Mouse (Mus musculus): ENCODE data around the gene Dstn.

The Dstn gene

DNA sequence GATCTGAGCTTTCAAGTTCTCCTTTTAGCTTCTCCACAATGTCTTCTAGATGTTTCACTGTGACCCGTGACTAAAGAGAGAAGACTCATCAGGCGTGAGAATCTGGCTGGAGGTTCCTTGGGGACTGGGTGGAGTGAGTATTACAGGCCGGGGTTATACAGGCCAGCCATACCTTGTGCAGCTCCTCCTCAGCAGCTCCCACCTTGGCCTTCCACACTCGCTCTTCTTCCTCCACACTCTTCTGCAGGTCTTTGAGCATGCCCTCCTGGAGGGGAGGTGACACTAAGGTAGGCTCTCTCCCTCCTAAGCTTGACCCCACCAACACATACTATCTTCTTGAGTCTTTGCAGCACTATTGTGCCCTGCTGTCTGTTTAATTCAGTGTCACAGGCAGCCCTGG lies 38.8 kb downstream of the Dstn start:
- WGBS = 93% methylated on average over 4 of the region's 4 CpGs

- WGBS = 91% methylated on average over 4 of the region's 4 CpGs
Observed at GRCm38 (mm10) chr2:143955004-143955403, 39.9 kb downstream of the Dstn start.

DNA sequence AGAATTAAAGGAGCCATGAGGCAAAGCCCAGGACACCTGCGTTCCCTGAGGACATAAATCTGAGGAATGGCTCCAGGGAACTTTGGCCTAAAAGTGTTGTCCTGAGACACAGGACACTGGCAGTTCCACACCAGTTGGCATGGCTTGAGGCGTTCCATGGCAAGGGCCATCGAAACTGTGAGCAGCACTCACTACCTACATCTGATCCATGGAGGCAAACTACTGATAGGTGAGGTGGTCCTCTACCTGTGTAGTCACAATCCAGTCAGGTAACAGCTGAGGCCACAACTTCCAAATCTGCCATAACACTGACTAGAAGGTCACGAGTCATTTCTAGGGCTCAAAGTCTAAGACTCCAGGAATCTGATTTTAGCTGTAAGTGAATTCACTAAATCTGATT lies 40.6 kb downstream of the Dstn start:
- 99% methylated on average over 4 of the region's 4 CpGs for WGBS

GRCm38 (mm10) chr2:143962192-143962591 lies 47.1 kb downstream of the Dstn start:
- 96% methylated on average over 5 of the region's 5 CpGs for WGBS

GRCm38 (mm10) chr2:143963318-143963717 lies 48.2 kb downstream of the Dstn start:
- WGBS = 96% methylated on average over 1 of the region's 1 CpGs

GRCm38 (mm10) chr2:143969260-143969659 lies 54.1 kb downstream of the Dstn start:
- WGBS = 95% methylated on average over 7 of the region's 7 CpGs

DNA sequence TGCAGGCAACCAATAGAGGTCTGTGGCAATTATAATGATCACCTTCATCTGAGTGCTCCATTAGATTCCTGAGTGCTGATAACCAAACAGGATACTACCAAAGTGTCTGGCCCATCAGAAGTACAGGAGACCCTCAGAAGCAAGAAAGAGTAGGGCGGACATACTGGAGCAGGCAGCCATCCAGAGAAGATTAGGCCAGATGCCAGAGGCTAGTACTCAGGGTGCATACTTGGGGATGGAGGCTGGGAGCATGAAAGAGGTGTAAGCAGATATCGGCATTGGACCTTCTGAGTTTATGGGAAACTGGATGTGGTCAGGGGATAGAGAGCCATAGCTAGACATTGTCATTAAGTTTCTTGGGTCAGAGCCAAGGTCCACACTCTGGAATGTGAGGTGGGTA lies 55.7 kb downstream of the Dstn start:
- whole genome bisulfite sequencing = 78% methylated on average over 2 of the region's 2 CpGs

DNA sequence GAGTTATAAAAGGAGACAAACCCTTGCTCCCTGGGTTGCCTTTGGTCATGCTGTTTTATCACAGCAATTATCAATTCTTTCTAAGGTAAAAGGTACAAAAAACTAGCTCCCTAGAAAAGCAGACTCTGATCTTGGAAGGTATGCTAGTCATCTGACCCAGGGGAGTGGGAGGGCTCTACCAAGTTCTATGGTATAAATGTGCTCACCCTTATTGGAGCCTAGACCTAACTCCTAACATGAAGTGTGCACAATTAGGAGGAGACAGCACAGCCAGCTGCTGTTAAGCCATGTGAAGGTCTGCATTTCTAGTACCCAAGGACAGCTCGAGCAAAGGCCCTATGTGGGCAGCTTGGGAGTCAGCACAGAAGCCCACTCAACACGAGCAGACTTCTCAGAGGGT lies 56.8 kb downstream of the Dstn start:
- WGBS = 87% methylated on average over 2 of the region's 2 CpGs

- 90% methylated on average over 7 of the region's 7 CpGs for WGBS
Observed at GRCm38 (mm10) chr2:143973161-143973560, 58.0 kb downstream of the Dstn start.

DNA sequence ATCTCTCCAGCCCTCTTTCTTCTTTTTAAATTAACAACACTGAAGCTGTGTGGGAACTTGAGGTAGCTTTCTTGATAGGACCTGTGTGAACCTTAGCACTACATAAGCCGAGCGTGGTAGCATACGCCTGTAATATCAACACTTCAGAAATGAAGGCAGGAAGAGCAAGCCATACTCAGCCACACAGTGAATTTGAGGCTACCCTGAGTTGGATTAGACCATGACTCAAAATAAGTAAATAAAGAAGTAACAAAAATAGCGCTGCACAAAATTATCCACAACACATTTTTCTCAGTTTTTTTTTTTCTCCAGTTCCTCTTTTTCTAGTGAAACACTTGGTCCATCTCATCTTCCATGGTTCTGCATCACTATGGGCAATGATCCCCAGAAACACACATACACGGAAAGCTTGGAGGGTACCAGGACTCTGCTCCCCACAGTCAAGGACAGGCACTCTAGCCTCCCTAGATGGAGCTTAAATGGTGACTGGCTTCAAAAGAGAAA lies 60.1 kb downstream of the Dstn start:
- 92% methylated on average over 5 of the region's 5 CpGs for WGBS

- WGBS = 92% methylated on average over 8 of the region's 8 CpGs
Observed at GRCm38 (mm10) chr2:143978444-143979147, 63.5 kb downstream of the Dstn start.

- 37% methylated on average over 6 of the region's 6 CpGs for WGBS
Observed at GRCm38 (mm10) chr2:143980781-143981398, 65.8 kb downstream of the Dstn start.

DNA sequence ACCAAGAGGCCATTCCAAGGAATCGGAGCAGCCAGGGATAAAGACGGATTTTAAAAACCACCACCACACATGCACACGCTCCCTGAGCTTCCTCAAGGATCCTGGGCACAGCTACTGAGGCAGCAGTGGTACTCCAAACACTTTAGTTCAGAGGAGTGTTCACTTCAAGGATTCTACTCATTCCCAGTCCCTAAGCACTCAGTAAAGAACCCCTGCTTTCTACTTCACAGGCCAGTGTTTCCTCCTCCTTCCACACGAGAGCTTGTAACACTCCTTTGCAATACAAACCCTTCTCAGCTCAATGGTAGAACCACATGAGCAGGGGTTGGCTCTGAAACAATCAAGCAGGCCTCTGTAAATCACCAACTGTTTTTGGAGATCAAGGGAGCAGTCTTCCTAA lies 67.0 kb downstream of the Dstn start:
- 77% methylated on average over 4 of the region's 4 CpGs for WGBS

- 30% methylated on average over 3 of the region's 3 CpGs for WGBS
Observed at GRCm38 (mm10) chr2:143982901-143983300, 67.8 kb downstream of the Dstn start.

DNA sequence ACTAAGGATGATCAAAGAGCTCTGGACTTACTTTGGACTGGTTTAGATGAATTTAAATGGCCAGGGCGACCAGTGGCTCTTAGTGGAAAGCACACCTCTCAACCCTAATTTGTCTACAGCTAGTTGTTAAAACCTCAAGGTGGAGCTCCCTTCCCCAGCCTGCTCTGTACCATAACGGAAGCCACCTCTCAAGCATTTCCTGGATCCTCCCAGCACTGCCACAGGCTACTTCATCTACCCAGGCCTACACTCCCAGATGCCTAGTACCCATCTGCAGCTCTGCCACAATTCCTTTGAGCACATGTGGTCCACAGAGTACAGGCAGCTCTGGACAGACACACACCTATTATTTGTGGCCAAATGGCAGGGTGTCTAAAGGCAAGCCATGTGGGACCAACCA lies 68.4 kb downstream of the Dstn start:
- WGBS = 77% methylated on average over 2 of the region's 2 CpGs

DNA sequence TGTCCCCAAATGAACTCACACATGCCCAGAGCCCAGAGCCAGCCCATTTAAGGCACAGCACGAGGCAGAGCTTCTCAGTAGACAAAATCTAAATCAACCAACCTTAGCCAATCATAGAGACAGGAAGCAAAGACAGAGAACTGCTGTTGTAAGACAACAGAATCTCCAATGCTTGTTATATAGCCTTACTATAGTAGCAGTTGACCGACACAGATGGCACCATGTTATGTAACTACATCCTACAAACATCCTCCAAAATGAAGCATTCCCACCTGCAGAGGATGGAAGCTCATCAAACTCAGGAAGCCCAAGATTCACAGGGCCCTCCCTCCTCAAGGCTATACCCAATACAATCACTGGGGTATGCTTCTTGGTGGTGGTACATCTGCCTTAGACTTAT lies 72.4 kb downstream of the Dstn start:
- WGBS = 34% methylated on average over 2 of the region's 2 CpGs

- WGBS = 91% methylated on average over 3 of the region's 3 CpGs
Observed at GRCm38 (mm10) chr2:143988016-143988415, 72.9 kb downstream of the Dstn start.

- 27% methylated on average over 1 of the region's 1 CpGs for WGBS
Observed at GRCm38 (mm10) chr2:143990997-143991396, 75.9 kb downstream of the Dstn start.

DNA sequence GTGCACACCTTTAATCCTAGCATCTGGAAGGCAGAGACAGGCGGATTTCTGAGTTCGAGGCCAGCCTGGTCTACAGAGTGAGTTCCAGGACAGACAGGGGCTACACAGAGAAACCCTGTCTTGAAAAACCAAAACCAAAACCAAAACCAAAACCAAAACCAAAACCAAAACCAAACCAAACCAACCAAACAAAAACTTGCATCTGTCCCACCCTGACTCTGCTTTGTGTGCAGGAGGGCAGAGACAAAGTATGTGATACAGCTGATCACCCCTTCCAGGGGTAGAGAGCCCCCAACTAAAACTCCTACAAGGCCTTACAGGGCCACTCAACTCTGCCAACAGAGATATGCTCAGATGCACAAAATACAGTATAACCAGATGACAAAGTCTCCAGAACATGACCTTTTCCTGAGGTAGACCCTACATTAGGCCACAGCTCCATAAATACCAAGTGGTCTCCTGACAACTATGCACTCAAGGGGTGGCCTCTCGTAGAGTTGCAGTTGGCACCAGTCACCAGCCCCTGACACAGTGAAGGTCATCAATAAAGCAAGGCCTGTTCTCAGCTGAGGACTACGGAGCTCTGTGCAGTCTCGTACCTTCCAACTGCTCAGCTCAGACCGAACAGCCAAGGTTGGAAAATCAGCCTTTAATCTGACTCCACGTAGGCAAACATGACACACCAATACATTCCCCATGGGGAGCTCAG lies 77.0 kb downstream of the Dstn start:
- 83% methylated on average over 7 of the region's 7 CpGs for WGBS

Measured in cerebral cortex, adult 2 months (tissue).